Comparison of ENCODE assay signal across 9 mouse cellular contexts in the genomic region with DNA sequence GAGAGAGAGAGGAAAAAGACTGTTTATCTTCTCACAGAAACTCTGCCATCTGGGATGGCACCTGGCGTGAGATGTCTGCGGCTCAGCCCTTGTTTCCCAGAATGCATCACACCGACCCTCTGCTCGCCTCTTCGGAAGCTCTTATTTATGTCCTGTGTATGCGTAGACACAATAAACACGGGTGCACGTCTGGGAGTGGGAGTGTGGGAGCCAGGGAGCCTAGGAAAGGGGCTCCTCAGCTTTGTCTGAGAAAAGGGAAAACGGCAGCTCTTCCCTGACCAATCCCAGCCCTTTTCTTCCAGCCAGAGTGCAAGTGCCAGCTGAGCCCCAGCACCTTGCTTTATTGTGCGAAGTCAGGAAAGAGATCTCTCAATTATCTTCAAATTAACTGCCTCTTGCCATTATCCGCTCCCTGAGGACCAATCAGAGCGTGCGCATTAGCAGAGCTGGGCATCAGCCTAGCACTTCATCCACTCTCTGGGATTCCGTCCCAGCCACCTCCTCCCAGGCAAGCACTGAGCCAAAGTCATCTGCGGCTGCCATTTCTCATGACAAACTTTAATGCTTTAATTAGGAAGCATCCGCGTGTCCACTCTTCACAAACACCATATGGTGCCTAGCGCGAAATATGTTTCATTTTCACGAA.
DNase-seq lines count a peak whose midpoint lies in the region; ATAC-seq and TF ChIP-seq lines count a peak whose summit lies in the region.
"Had no signal": no experiment of that assay in that cellular context is flagged by ENCODE, and none has a peak within 500 bp of the region (broad histone marks: within the 10 kb centered on the region; RNA-seq: fewer than 3 reads in every experiment).

No protein-coding gene starts in this region.

- H3K9me3 ChIP-seq in E14TG2a.4 (ENCODE audit: low read length) = no peaks in the 10 kb centered on the region
- H3K9me3 ChIP-seq in forebrain, embryonic 12.5 days = no peaks in the 10 kb centered on the region
- no peaks in the 10 kb centered on the region for H3K9me3 ChIP-seq in hindbrain, embryonic 13.5 days
- no peaks in the 10 kb centered on the region for H3K9me3 ChIP-seq in limb, embryonic 14.5 days (ENCODE audit: control insufficient read depth, low read length)
- H3K9me3 ChIP-seq: megakaryocyte, embryonic 14.5 days had no signal

- peaks cover 49% of the 10 kb centered on the region for H3K4me1 ChIP-seq in E14TG2a.4 (replicated peaks; ENCODE audit: low read depth, low read length)
- peaks cover 36% of the 10 kb centered on the region for H3K4me1 ChIP-seq in forebrain, embryonic 12.5 days
- peaks cover 42% of the 10 kb centered on the region for H3K4me1 ChIP-seq in hindbrain, embryonic 13.5 days (replicated peaks)
- peaks cover 20% of the 10 kb centered on the region for H3K4me1 ChIP-seq in limb, embryonic 14.5 days (ENCODE audit: control insufficient read depth, insufficient read depth, low read length)
- H3K4me1 ChIP-seq: megakaryocyte, embryonic 14.5 days had no signal

- peaks cover 10% of the 10 kb centered on the region for H3K27me3 ChIP-seq in E14TG2a.4 (ENCODE audit: insufficient read depth, low read length)
- H3K27me3 ChIP-seq in forebrain, embryonic 12.5 days = no peaks in the 10 kb centered on the region
- no peaks in the 10 kb centered on the region for H3K27me3 ChIP-seq in hindbrain, embryonic 13.5 days
- H3K27me3 ChIP-seq in limb, embryonic 14.5 days (ENCODE audit: control insufficient read depth, insufficient read depth, low read length) = no peaks in the 10 kb centered on the region

- DNase-seq in T-cell, adult 2 months (ENCODE audit: low spot score) = peak; percentile 18
- no peak for DNase-seq in limb, embryonic 14.5 days (ENCODE audit: low spot score)
- DNase-seq in right cerebral cortex, adult 2 months (ENCODE audit: low spot score in 2 of 2) = peak; percentile 70 to 71
- DNase-seq in urinary bladder, postnatal 25 days (ENCODE audit: low spot score) = no peak
- no peak for DNase-seq in adrenal gland, postnatal 25 days

- H3K4me2 ChIP-seq in forebrain, embryonic 12.5 days = peak overlapping the region; percentile 45
- peak overlapping the region; percentile 48 for H3K4me2 ChIP-seq in hindbrain, embryonic 13.5 days
- peak overlapping the region; percentile 30 for H3K4me2 ChIP-seq in limb, embryonic 14.5 days (replicated peaks; ENCODE audit: low read depth, low read length, severe bottlenecking)

- peak; percentile 82 for ATAC-seq in forebrain, embryonic 12.5 days (ENCODE audit: low FRiP score)
- peak; percentile 86 for ATAC-seq in hindbrain, embryonic 13.5 days (ENCODE audit: low FRiP score)
- no peak for ATAC-seq in limb, embryonic 14.5 days (ENCODE audit: low FRiP score, low read depth)

- peak overlapping the region; percentile 86 for H3K27ac ChIP-seq in forebrain, embryonic 12.5 days
- H3K27ac ChIP-seq in hindbrain, embryonic 13.5 days = peak overlapping the region; percentile 84
- H3K27ac ChIP-seq in limb, embryonic 14.5 days (replicated peaks; ENCODE audit: low read depth, low read length) = no peak overlapping the region

- H3K4me3 ChIP-seq in E14TG2a.4 (replicated peaks; ENCODE audit: low read length) = peak overlapping the region; percentile 66
- 0 out of 2 replicates have a peak overlapping the region, but pooled peaks have one; percentile 11 for H3K4me3 ChIP-seq in forebrain, embryonic 12.5 days (replicated peaks)
- H3K4me3 ChIP-seq in hindbrain, embryonic 13.5 days = peak overlapping the region; percentile 24
- no peak overlapping the region for H3K4me3 ChIP-seq in limb, embryonic 14.5 days (replicated peaks; ENCODE audit: low read length)
- H3K4me3 ChIP-seq: megakaryocyte, embryonic 14.5 days had no signal

- no peak for TF ChIP-seq CTCF in E14TG2a.4 (conservative IDR thresholded peaks at IDR 0.05; ENCODE audit: low read length)

- H3K36me3 ChIP-seq in E14TG2a.4 (ENCODE audit: insufficient read depth, low read length) = no peaks in the 10 kb centered on the region
- H3K36me3 ChIP-seq in forebrain, embryonic 12.5 days (replicated peaks) = no peaks in the 10 kb centered on the region
- H3K36me3 ChIP-seq in hindbrain, embryonic 13.5 days = no peaks in the 10 kb centered on the region
- no peaks in the 10 kb centered on the region for H3K36me3 ChIP-seq in limb, embryonic 14.5 days (ENCODE audit: control insufficient read depth, insufficient read depth, low read length)

- H3K9ac ChIP-seq in forebrain, embryonic 12.5 days = peak overlapping the region; percentile 9; the same call in 1 of the 2 replicates
- peak overlapping the region; percentile 31 for H3K9ac ChIP-seq in hindbrain, embryonic 13.5 days
- no peak overlapping the region for H3K9ac ChIP-seq in limb, embryonic 14.5 days (ENCODE audit: low read depth, low read length, severe bottlenecking)

- no peak for TF ChIP-seq POLR2A in limb, embryonic 14.5 days (IDR thresholded peaks at IDR 0.05; ENCODE audit: borderline replicate concordance, extremely low read depth, insufficient read depth, insufficient read length)

- 32% methylated on average over 20 of the region's 20 CpGs for WGBS in forebrain, embryonic 12.5 days
- WGBS in hindbrain, embryonic 13.5 days = 21% methylated on average over 20 of the region's 20 CpGs
- WGBS in limb, embryonic 14.5 days = 45% methylated on average over 20 of the region's 20 CpGs

Comparison
In these comparisons a context has a peak if more than half of its experiments do, and no peak if none do; other contexts are left out.
1. DNase-seq: peak in T-cell, adult 2 months (single experiment) and right cerebral cortex, adult 2 months (2 of 2); none in limb, embryonic 14.5 days (single experiment), urinary bladder, postnatal 25 days (single experiment) and adrenal gland, postnatal 25 days (single experiment).
2. Peak in every context shown above with its lines, with median percentiles within 50 percentile points of each other: H3K4me2 ChIP-seq.